Mouse (Mus musculus) C2C12 (cell line): ENCODE measurements around the gene Pip4k2c. TPM values are rescaled to one million over a fixed set of nuclear protein-coding genes. Genes with fewer than 3 reads are reported as not detected.

Experiments
- H3K27me3 ChIP-seq: one replicate; pipeline ENCODE4 v1.6.1; 2011; ENCODE audit not compliant: control insufficient read depth, insufficient read depth, insufficient read length
- H3K36me3 ChIP-seq: one replicate; pipeline ENCODE4 v1.6.1; 2011; ENCODE audit not compliant: control insufficient read depth, insufficient read depth
- H3K4me3 ChIP-seq: one replicate; pipeline ENCODE4 v1.5.1; 2011; ENCODE audit warnings: mild to moderate bottlenecking, control low read depth; ENCODE audit not compliant: poor library complexity, insufficient read depth, severe bottlenecking
- H3K79me2 ChIP-seq: one replicate; pipeline ENCODE4 v1.6.1; 2011; ENCODE audit not compliant: control insufficient read depth, insufficient read depth
- H3K79me3 ChIP-seq: one replicate; pipeline ENCODE4 v1.6.1; 2011; ENCODE audit warnings: low read depth, control low read depth
- H3ac ChIP-seq: one replicate; pipeline ENCODE3; 2011; ENCODE audit warnings: low read depth; ENCODE audit not compliant: control insufficient read depth, insufficient read length
- CEBPB ChIP-seq: IDR thresholded peaks from one replicate; pipeline ENCODE4 v1.6.1; 2011; ENCODE audit warnings: low read depth, mild to moderate bottlenecking, control low read depth, moderate library complexity
- CTCF ChIP-seq: IDR thresholded peaks from one replicate; pipeline ENCODE4 v1.5.1; 2011; ENCODE audit not compliant: control insufficient read depth, insufficient read depth, insufficient read length
- FOSL1 ChIP-seq: IDR thresholded peaks from one replicate; pipeline ENCODE4 v1.8.0; 2011; ENCODE audit warnings: mild to moderate bottlenecking, low read length; ENCODE audit not compliant: poor library complexity, insufficient read depth, severe bottlenecking
- MAX ChIP-seq: IDR thresholded peaks from one replicate; pipeline ENCODE4 v1.6.1; 2011; ENCODE audit warnings: mild to moderate bottlenecking, control low read depth
- MYOD1 ChIP-seq: IDR thresholded peaks from one replicate; pipeline ENCODE4 v1.6.1; 2011; ENCODE audit warnings: low read depth; ENCODE audit not compliant: control insufficient read depth, insufficient read length
- MYOG ChIP-seq: IDR thresholded peaks from one replicate; pipeline ENCODE4 v1.6.1; 2011; ENCODE audit not compliant: control insufficient read depth, insufficient read length; ENCODE audit errors: extremely low read depth
- USF1 ChIP-seq: IDR thresholded peaks from one replicate; pipeline ENCODE4 v1.6.1; 2011; ENCODE audit warnings: low read depth, mild to moderate bottlenecking, control low read depth, moderate library complexity
- polyA plus RNA-seq: library from polyadenylated mRNA; unstranded; fragments of >200 nt; fragmentation: generic; extraction: Trizol; gene quantifications from one replicate; pipeline ENCODE4 v1.2.1, GENCODE M21; 2012; ENCODE audit warnings: missing spikeins

Gene Pip4k2c
- polyA plus RNA-seq, 1 experiment: 25.8 TPM

DNA sequence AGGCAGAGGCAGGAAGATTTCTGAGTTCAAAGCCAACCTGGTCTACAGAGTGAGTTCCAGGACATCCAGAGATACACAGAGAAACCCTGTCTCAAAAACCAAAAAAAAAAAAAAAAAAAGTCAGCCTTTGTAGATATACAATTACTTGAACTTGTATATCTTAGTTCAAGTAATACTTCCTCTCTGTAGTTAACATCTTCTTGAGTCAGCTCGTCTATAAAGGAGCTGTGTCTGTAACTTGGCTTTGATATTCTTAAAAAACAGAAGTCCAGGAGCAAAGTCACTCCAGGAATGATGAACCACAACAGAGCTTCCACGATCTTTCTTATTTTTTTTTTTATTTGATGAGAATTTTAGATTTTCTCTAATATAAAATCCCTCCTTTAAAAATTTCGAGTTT is 50.7 kb downstream of the Pip4k2c start:
- H3K27me3 ChIP-seq: no peaks in the 10 kb centered on the region
- no peak for TF ChIP-seq FOSL1
- TF ChIP-seq MYOD1: no peak
- no peak for TF ChIP-seq MAX
- no peak for TF ChIP-seq CTCF
- TF ChIP-seq CEBPB: no peak
- no peak for TF ChIP-seq USF1
- no peak for TF ChIP-seq MYOG
- H3K79me2 ChIP-seq: no peaks in the 10 kb centered on the region
- no peak overlapping the region for H3K4me3 ChIP-seq
- H3K79me3 ChIP-seq: no peaks in the 10 kb centered on the region
- no peak overlapping the region for H3ac ChIP-seq
- H3K36me3 ChIP-seq: no peaks in the 10 kb centered on the region

DNA sequence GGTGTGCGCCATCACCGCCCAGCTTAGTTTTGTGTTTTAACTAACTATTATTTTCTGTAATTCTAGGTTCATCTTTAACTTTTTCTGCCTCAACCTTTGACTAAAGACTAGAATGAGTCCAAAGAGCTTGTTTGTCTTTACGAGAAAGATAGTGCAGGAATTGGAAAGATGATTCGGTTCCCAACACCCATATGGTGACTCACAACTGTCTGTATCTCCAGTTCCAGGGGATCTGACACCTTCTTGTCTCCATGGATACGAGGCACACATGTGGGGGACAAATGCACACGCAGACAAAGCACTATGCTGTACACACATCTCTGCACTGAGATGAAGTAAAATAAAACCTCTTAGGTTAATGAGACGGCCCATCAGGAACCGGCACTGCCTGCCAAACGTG is 51.3 kb downstream of the Pip4k2c start:
- Histone ChIP-seq H3K4me3 (no peak overlapping the region), H3K36me3 (no peaks in the 10 kb centered on the region), H3K79me3 (no peaks in the 10 kb centered on the region), H3ac (no peak overlapping the region), H3K27me3 (no peaks in the 10 kb centered on the region), H3K79me2 (no peaks in the 10 kb centered on the region)
- no peak for TF ChIP-seq CTCF
- no peak for TF ChIP-seq CEBPB
- no peak for TF ChIP-seq MYOD1
- no peak for TF ChIP-seq MYOG
- no peak for TF ChIP-seq USF1
- TF ChIP-seq FOSL1: no peak
- TF ChIP-seq MAX: no peak

- H3K36me3 ChIP-seq: no peaks in the 10 kb centered on the region
- no peak overlapping the region for H3K4me3 ChIP-seq
- no peaks in the 10 kb centered on the region for H3K27me3 ChIP-seq
- H3K79me3 ChIP-seq: no peaks in the 10 kb centered on the region
- TF ChIP-seq MAX (no peak), MYOD1 (no peak), USF1 (no peak), FOSL1 (no peak), CEBPB (no peak), MYOG (no peak), CTCF (no peak)
- no peaks in the 10 kb centered on the region for H3K79me2 ChIP-seq
- H3ac ChIP-seq: no peak overlapping the region
Measured at GRCm38 (mm10) chr10:127158471-127158870, 52.9 kb downstream of the Pip4k2c start.

GRCm38 (mm10) chr10:127156511-127156910 is 54.9 kb downstream of the Pip4k2c start:
- H3K79me2 ChIP-seq: no peaks in the 10 kb centered on the region
- no peaks in the 10 kb centered on the region for H3K27me3 ChIP-seq
- TF ChIP-seq CEBPB (no peak), MYOG (no peak), FOSL1 (no peak), USF1 (no peak), MAX (no peak), CTCF (no peak), MYOD1 (no peak)
- H3K79me3 ChIP-seq: no peaks in the 10 kb centered on the region
- H3K36me3 ChIP-seq: no peaks in the 10 kb centered on the region
- H3K4me3 ChIP-seq: no peak overlapping the region
- no peak overlapping the region for H3ac ChIP-seq

- H3K27me3 ChIP-seq: no peaks in the 10 kb centered on the region
- no peak overlapping the region for H3K4me3 ChIP-seq
- H3ac ChIP-seq: no peak overlapping the region
- no peaks in the 10 kb centered on the region for H3K36me3 ChIP-seq
- no peaks in the 10 kb centered on the region for H3K79me3 ChIP-seq
- no peaks in the 10 kb centered on the region for H3K79me2 ChIP-seq
- no peak for TF ChIP-seq MYOG
- TF ChIP-seq USF1: no peak
- TF ChIP-seq CTCF: no peak
- no peak for TF ChIP-seq FOSL1
- TF ChIP-seq MYOD1: no peak
- TF ChIP-seq MAX: no peak
- no peak for TF ChIP-seq CEBPB
Measured at GRCm38 (mm10) chr10:127156089-127156488, 55.3 kb downstream of the Pip4k2c start.

DNA sequence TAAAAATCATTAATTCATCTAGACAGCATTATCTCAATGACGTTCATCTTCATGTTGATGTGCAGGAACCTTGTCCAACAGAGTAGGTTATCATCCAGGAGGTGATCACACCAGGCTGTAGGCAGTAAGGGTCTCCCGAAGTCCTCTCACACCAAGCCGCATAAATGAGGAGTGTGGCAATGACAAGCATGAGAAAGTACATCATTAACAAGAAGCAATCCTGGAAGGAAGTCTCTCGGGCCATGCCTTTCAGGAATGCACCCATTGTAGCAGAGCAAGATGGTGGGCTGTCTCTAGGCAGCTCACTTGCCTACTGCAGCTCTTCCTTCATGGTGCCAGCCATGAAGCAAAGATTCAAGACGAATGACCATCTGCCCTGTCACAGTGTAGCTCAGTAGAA is 56.7 kb downstream of the Pip4k2c start:
- no peaks in the 10 kb centered on the region for H3K36me3 ChIP-seq
- H3K4me3 ChIP-seq: no peak overlapping the region
- H3K79me3 ChIP-seq: no peaks in the 10 kb centered on the region
- no peak for TF ChIP-seq FOSL1
- TF ChIP-seq MAX: no peak
- no peak for TF ChIP-seq MYOG
- TF ChIP-seq CEBPB: no peak
- no peak for TF ChIP-seq USF1
- TF ChIP-seq CTCF: no peak
- TF ChIP-seq MYOD1: no peak
- H3K27me3 ChIP-seq: no peaks in the 10 kb centered on the region
- H3ac ChIP-seq: no peak overlapping the region
- H3K79me2 ChIP-seq: no peaks in the 10 kb centered on the region

DNA sequence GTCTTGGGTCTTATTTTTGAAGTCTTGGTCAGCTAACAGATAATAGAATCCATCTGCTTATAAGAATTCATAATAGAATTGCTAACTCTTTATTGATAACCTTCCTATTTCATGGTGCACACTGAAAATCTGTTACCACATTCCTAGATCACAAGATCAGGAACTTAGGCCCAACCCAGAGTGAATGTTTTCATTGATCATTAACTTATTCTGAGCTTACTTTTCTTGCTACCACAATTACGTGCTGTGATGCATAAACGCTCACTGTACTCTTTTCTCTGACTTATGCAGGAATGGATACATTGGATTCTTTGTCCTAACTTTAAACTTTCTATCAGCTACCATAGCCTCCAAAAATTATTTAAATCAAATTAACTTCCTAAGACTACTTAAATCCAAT is 57.1 kb downstream of the Pip4k2c start:
- Histone ChIP-seq H3ac (no peak overlapping the region), H3K79me3 (no peaks in the 10 kb centered on the region), H3K36me3 (no peaks in the 10 kb centered on the region), H3K79me2 (no peaks in the 10 kb centered on the region), H3K27me3 (no peaks in the 10 kb centered on the region), H3K4me3 (no peak overlapping the region)
- TF ChIP-seq CTCF (no peak), CEBPB (no peak), MYOD1 (no peak), MYOG (no peak), FOSL1 (no peak), MAX (no peak), USF1 (no peak)
